Mouse (Mus musculus): ENCODE measurements around the gene Fam174b. TPM values are rescaled to one million over a fixed set of nuclear protein-coding genes. Genes with fewer than 3 reads are reported as not detected.

Gene Fam174b
- polyA plus RNA-seq, 2 experiments: 20.8 to 31.3 TPM

DNA sequence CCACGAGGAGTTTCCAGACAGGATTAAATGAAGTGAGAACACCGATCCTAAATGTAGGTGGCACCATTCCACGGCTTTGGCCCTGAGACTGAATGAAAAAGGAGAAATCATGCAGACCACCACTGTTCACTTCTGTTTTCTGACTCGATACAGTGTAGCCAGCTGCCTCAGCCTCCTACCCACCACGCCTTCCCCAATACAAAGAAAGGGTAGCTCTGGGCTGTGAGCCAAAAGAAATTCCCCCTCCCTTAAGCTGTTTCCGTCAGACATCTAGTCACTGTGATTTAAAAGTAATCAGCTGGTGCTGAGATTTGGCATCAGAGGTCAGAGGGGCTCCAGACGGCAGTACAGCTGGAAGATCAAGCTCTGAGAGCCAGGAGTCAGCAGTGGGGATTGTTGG, 10.2 kb upstream of the Fam174b start:
- no peak overlapping the region for H3K4me2 ChIP-seq (replicated peaks; ENCODE audit: low read depth, low read length, severe bottlenecking)
- TF ChIP-seq POLR2A (IDR thresholded peaks at IDR 0.05; ENCODE audit: borderline replicate concordance, extremely low read depth, insufficient read depth, insufficient read length): no peak
- peaks cover 6% of the 10 kb centered on the region; the same call in 1 of the 2 replicates for H3K4me1 ChIP-seq (ENCODE audit: control insufficient read depth, insufficient read depth, low read length)
- 36% methylated on average over 7 of the region's 7 CpGs for WGBS
- no peak overlapping the region for H3K27ac ChIP-seq (replicated peaks; ENCODE audit: low read depth, low read length)
- DNase-seq (ENCODE audit: low spot score) (peak; percentile 61), ATAC-seq (ENCODE audit: low FRiP score, low read depth) (peak; percentile 50; the same call in 1 of the 2 replicates)
- H3K4me3 ChIP-seq (replicated peaks; ENCODE audit: low read length): no peak overlapping the region
- no peaks in the 10 kb centered on the region for H3K27me3 ChIP-seq (ENCODE audit: control insufficient read depth, insufficient read depth, low read length)
- no peaks in the 10 kb centered on the region for H3K9me3 ChIP-seq (ENCODE audit: control insufficient read depth, low read length)
- H3K36me3 ChIP-seq (ENCODE audit: control insufficient read depth, insufficient read depth, low read length): no peaks in the 10 kb centered on the region
- no peak overlapping the region for H3K9ac ChIP-seq (ENCODE audit: low read depth, low read length, severe bottlenecking)

- Histone ChIP-seq H3K4me2 (replicated peaks; ENCODE audit: low read depth, low read length, severe bottlenecking) (no peak overlapping the region), H3K36me3 (ENCODE audit: control insufficient read depth, insufficient read depth, low read length) (no peaks in the 10 kb centered on the region), H3K27ac (replicated peaks; ENCODE audit: low read depth, low read length) (no peak overlapping the region), H3K9ac (ENCODE audit: low read depth, low read length, severe bottlenecking) (no peak overlapping the region), H3K4me1 (ENCODE audit: control insufficient read depth, insufficient read depth, low read length) (peaks cover 6% of the 10 kb centered on the region; the same call in 1 of the 2 replicates), H3K9me3 (ENCODE audit: control insufficient read depth, low read length) (no peaks in the 10 kb centered on the region), H3K4me3 (replicated peaks; ENCODE audit: low read length) (no peak overlapping the region), H3K27me3 (ENCODE audit: control insufficient read depth, insufficient read depth, low read length) (no peaks in the 10 kb centered on the region)
- TF ChIP-seq POLR2A (IDR thresholded peaks at IDR 0.05; ENCODE audit: borderline replicate concordance, extremely low read depth, insufficient read depth, insufficient read length): no peak
- ATAC-seq (ENCODE audit: low FRiP score, low read depth): peak; percentile 72; the same call in 1 of the 2 replicates
- WGBS: 61% methylated on average over 10 of the region's 10 CpGs
- no peak for DNase-seq (ENCODE audit: low spot score)
Observed at GRCm38 (mm10) chr7:73730430-73731022, 9.6 kb upstream of the Fam174b start.

DNA sequence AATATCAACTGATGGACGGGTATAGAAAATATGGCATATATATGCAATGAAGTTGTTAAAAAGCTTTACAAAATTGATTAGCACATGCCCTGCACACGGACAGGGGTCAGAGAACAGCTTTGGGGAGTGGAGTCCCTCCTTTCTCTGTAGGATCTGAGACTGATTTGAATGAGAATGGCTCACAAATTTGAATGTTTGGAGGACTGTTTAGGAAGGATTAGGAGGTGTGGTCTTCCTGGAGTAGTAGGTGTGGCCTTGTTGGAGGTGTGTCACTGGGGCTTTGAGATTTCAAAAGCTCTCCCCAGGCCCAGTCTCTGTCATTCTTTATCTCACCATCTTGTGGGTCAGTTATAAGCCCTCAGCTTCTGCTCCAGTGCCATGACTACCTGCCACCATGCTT, 4.1 kb upstream of the Fam174b start:
- Histone ChIP-seq H3K4me3 (replicated peaks; ENCODE audit: low read length) (no peak overlapping the region), H3K9me3 (ENCODE audit: control insufficient read depth, low read length) (no peaks in the 10 kb centered on the region), H3K9ac (ENCODE audit: low read depth, low read length, severe bottlenecking) (no peak overlapping the region), H3K4me2 (replicated peaks; ENCODE audit: low read depth, low read length, severe bottlenecking) (no peak overlapping the region), H3K27me3 (ENCODE audit: control insufficient read depth, insufficient read depth, low read length) (peaks cover 7% of the 10 kb centered on the region), H3K27ac (replicated peaks; ENCODE audit: low read depth, low read length) (no peak overlapping the region), H3K4me1 (ENCODE audit: control insufficient read depth, insufficient read depth, low read length) (peaks cover 5% of the 10 kb centered on the region), H3K36me3 (ENCODE audit: control insufficient read depth, insufficient read depth, low read length) (no peaks in the 10 kb centered on the region)
- DNase-seq (ENCODE audit: low spot score): no peak
- 82% methylated on average over 2 of the region's 2 CpGs for WGBS
- no peak for TF ChIP-seq POLR2A (IDR thresholded peaks at IDR 0.05; ENCODE audit: borderline replicate concordance, extremely low read depth, insufficient read depth, insufficient read length)
- no peak for ATAC-seq (ENCODE audit: low FRiP score, low read depth)

DNA sequence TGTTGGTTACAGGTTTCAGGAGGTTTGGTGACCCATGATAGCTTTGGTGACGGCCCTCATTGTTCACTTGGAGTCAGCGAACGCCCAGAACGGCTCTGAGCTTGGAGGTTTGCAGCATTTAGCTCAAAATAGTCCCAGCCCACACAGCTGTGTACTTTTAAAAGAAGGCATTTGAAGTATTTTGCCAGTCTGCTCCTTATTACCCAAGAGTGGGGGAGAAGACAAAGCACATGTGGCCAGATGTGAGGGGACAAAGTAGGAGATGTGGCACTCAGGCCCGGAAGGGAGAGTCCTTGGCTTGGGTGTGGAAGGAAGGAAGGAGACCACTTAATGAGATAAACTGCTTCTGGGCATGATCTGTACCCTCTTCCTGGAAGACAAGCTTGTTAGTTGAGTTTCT, 1.3 kb downstream of the Fam174b start:
- peaks cover 20% of the 10 kb centered on the region for H3K4me1 ChIP-seq (ENCODE audit: control insufficient read depth, insufficient read depth, low read length)
- DNase-seq (ENCODE audit: low spot score) (peak; percentile 36), ATAC-seq (ENCODE audit: low FRiP score, low read depth) (no peak)
- H3K9ac ChIP-seq (ENCODE audit: low read depth, low read length, severe bottlenecking): peak overlapping the region; percentile 76
- no peak for TF ChIP-seq POLR2A (IDR thresholded peaks at IDR 0.05; ENCODE audit: borderline replicate concordance, extremely low read depth, insufficient read depth, insufficient read length)
- no peaks in the 10 kb centered on the region for H3K36me3 ChIP-seq (ENCODE audit: control insufficient read depth, insufficient read depth, low read length)
- WGBS: 30% methylated on average over 5 of the region's 5 CpGs
- peak overlapping the region; percentile 98 for H3K4me2 ChIP-seq (replicated peaks; ENCODE audit: low read depth, low read length, severe bottlenecking)
- H3K27me3 ChIP-seq (ENCODE audit: control insufficient read depth, insufficient read depth, low read length): peaks cover 14% of the 10 kb centered on the region
- H3K27ac ChIP-seq (replicated peaks; ENCODE audit: low read depth, low read length): peak overlapping the region; percentile 52
- H3K4me3 ChIP-seq (replicated peaks; ENCODE audit: low read length): peak overlapping the region; percentile 66
- H3K9me3 ChIP-seq (ENCODE audit: control insufficient read depth, low read length): no peaks in the 10 kb centered on the region

- no peak for TF ChIP-seq POLR2A (IDR thresholded peaks at IDR 0.05; ENCODE audit: borderline replicate concordance, extremely low read depth, insufficient read depth, insufficient read length)
- H3K36me3 ChIP-seq (ENCODE audit: control insufficient read depth, insufficient read depth, low read length): no peaks in the 10 kb centered on the region
- ATAC-seq (ENCODE audit: low FRiP score, low read depth) (no peak), DNase-seq (ENCODE audit: low spot score) (no peak)
- peak overlapping the region; percentile 66 for H3K4me3 ChIP-seq (replicated peaks; ENCODE audit: low read length)
- peak overlapping the region; percentile 50 for H3K27ac ChIP-seq (replicated peaks; ENCODE audit: low read depth, low read length)
- no peak overlapping the region for H3K9ac ChIP-seq (ENCODE audit: low read depth, low read length, severe bottlenecking)
- peaks cover 24% of the 10 kb centered on the region for H3K4me1 ChIP-seq (ENCODE audit: control insufficient read depth, insufficient read depth, low read length)
- no peaks in the 10 kb centered on the region for H3K9me3 ChIP-seq (ENCODE audit: control insufficient read depth, low read length)
- peaks cover 14% of the 10 kb centered on the region for H3K27me3 ChIP-seq (ENCODE audit: control insufficient read depth, insufficient read depth, low read length)
- H3K4me2 ChIP-seq (replicated peaks; ENCODE audit: low read depth, low read length, severe bottlenecking): peak overlapping the region; percentile 98
- whole genome bisulfite sequencing: 45% methylated on average over 6 of the region's 6 CpGs
Observed at GRCm38 (mm10) chr7:73741841-73742240, 1.7 kb downstream of the Fam174b start.

All from limb, embryonic 14.5 days (tissue).